Mouse (Mus musculus) forebrain, embryonic 15.5 days (tissue): Measurements from ENCODE around the gene Rin2. TPM values are rescaled to one million over a fixed set of nuclear protein-coding genes. Genes with fewer than 3 reads are reported as not detected.

Source experiments
- ATAC-seq: fragments of 200-750 bp; cut with Nextera tagmentation; replicated peaks from 2 replicates; pipeline ENCODE4 v1.8.0; 2017; ENCODE audit warnings: mild to moderate bottlenecking, moderate TSS enrichment, moderate library complexity
- H3K27ac ChIP-seq: fragments of 300-500 bp; sonication (generic); replicated peaks from 2 replicates; pipeline ENCODE4 v1.5.1; 2015; ENCODE audit warnings: mild to moderate bottlenecking, inconsistent platforms
- H3K27me3 ChIP-seq: fragments of 300-500 bp; sonication (generic); 2 replicates; pipeline ENCODE4 v1.6.1; 2015; ENCODE audit warnings: inconsistent platforms
- H3K36me3 ChIP-seq: fragments of 300-500 bp; sonication (generic); 2 replicates; pipeline ENCODE4 v1.6.1; 2015; ENCODE audit warnings: mild to moderate bottlenecking, inconsistent platforms
- H3K4me1 ChIP-seq: fragments of 300-500 bp; sonication (generic); 2 replicates; pipeline ENCODE4 v1.6.1; 2015; ENCODE audit warnings: inconsistent platforms
- H3K4me2 ChIP-seq: fragments of 300-500 bp; sonication (generic); replicated peaks from 2 replicates; pipeline ENCODE4 v1.6.1; 2015; ENCODE audit warnings: mild to moderate bottlenecking, inconsistent platforms
- H3K4me3 ChIP-seq: fragments of 300-500 bp; sonication (generic); 2 replicates; pipeline ENCODE4 v1.5.1; 2015; ENCODE audit warnings: mild to moderate bottlenecking, inconsistent platforms
- H3K9ac ChIP-seq: fragments of 300-500 bp; sonication (generic); replicated peaks from 2 replicates; pipeline ENCODE4 v1.6.1; 2015; ENCODE audit warnings: mild to moderate bottlenecking, inconsistent platforms
- H3K9me3 ChIP-seq: fragments of 300-500 bp; sonication (generic); 2 replicates; pipeline ENCODE4 v1.6.1; 2016; ENCODE audit warnings: inconsistent platforms
- WGBS: fragments of 180-500 bp; shearing (Covaris S2); methylation state at CpG from one replicate; pipeline ENCODE4 v1.1.7; 2015; ENCODE audit warnings: mixed read lengths; 5-methylcytosine and 5-hydroxymethylcytosine counted together
- polyA plus RNA-seq: library from polyadenylated mRNA; unstranded; fragments of >200 nt; fragmentation: Nextera tagmentation; extraction: Ambion mirVana; gene quantifications from 2 replicates; pipeline ENCODE4 v1.2.1, GENCODE M21; 2015

The Rin2 gene
- polyA plus RNA-seq, 1 experiment from 2014 or later: 12.4 TPM

- H3K9ac ChIP-seq: no peak overlapping the region
- H3K9me3 ChIP-seq: no peaks in the 10 kb centered on the region
- no peak overlapping the region for H3K4me3 ChIP-seq
- no peak for ATAC-seq
- H3K36me3 ChIP-seq: no peaks in the 10 kb centered on the region
- no peaks in the 10 kb centered on the region for H3K4me1 ChIP-seq
- no peaks in the 10 kb centered on the region for H3K27me3 ChIP-seq
- no peak overlapping the region for H3K4me2 ChIP-seq
- 95% methylated on average over 10 of the region's 10 CpGs for WGBS
- H3K27ac ChIP-seq: no peak overlapping the region
Measured at GRCm38 (mm10) chr2:145825221-145825620, 150.2 kb downstream of the Rin2 start.

GRCm38 (mm10) chr2:145827930-145828329 is 152.9 kb downstream of the Rin2 start:
- no peaks in the 10 kb centered on the region for H3K27me3 ChIP-seq
- H3K4me2 ChIP-seq: no peak overlapping the region
- no peaks in the 10 kb centered on the region for H3K9me3 ChIP-seq
- H3K4me3 ChIP-seq: no peak overlapping the region
- peaks cover 9% of the 10 kb centered on the region for H3K4me1 ChIP-seq
- no peak overlapping the region for H3K27ac ChIP-seq
- no peaks in the 10 kb centered on the region for H3K36me3 ChIP-seq
- no peak for ATAC-seq
- H3K9ac ChIP-seq: no peak overlapping the region
- 69% methylated on average over 2 of the region's 2 CpGs for WGBS

DNA sequence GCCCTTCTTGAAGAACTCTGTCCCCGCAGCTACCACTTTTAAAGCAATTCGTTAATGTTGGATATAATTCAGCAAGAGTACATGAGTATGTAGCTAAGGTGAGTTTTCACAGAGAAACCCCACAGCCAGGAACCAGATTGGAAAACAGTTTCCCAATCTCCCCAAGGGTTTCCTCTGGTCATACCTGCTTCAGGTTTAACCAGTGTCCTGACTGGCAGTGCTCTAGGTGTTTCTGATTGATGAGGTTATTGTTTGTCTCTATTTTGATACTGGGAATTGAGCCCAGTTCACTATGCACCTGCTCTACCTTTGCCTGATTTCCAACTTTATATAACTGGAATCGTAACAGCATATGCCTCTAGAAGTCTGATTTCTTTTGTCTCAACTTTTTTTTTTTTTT is 153.6 kb downstream of the Rin2 start:
- H3K4me1 ChIP-seq: peaks cover 9% of the 10 kb centered on the region
- no peaks in the 10 kb centered on the region for H3K9me3 ChIP-seq
- no peaks in the 10 kb centered on the region for H3K36me3 ChIP-seq
- no peak for ATAC-seq
- H3K4me2 ChIP-seq: no peak overlapping the region
- no peak overlapping the region for H3K4me3 ChIP-seq
- 96% methylated on average over 3 of the region's 3 CpGs for WGBS
- H3K9ac ChIP-seq: no peak overlapping the region
- no peaks in the 10 kb centered on the region for H3K27me3 ChIP-seq
- no peak overlapping the region for H3K27ac ChIP-seq

- Histone ChIP-seq H3K9me3 (no peaks in the 10 kb centered on the region), H3K27me3 (no peaks in the 10 kb centered on the region), H3K4me1 (peaks cover 9% of the 10 kb centered on the region), H3K4me3 (no peak overlapping the region), H3K27ac (no peak overlapping the region), H3K9ac (no peak overlapping the region), H3K36me3 (no peaks in the 10 kb centered on the region), H3K4me2 (no peak overlapping the region)
- 90% methylated on average over 4 of the region's 4 CpGs for WGBS
- ATAC-seq: no peak
Measured at GRCm38 (mm10) chr2:145829231-145829630, 154.2 kb downstream of the Rin2 start.

GRCm38 (mm10) chr2:145830417-145830816 is 155.4 kb downstream of the Rin2 start:
- H3K4me3 ChIP-seq: no peak overlapping the region
- H3K4me1 ChIP-seq: peaks cover 9% of the 10 kb centered on the region
- no peak overlapping the region for H3K4me2 ChIP-seq
- H3K27ac ChIP-seq: no peak overlapping the region
- no peak for ATAC-seq
- H3K27me3 ChIP-seq: no peaks in the 10 kb centered on the region
- H3K9ac ChIP-seq: no peak overlapping the region
- H3K36me3 ChIP-seq: no peaks in the 10 kb centered on the region
- WGBS: 85% methylated on average over 3 of the region's 3 CpGs
- no peaks in the 10 kb centered on the region for H3K9me3 ChIP-seq

DNA sequence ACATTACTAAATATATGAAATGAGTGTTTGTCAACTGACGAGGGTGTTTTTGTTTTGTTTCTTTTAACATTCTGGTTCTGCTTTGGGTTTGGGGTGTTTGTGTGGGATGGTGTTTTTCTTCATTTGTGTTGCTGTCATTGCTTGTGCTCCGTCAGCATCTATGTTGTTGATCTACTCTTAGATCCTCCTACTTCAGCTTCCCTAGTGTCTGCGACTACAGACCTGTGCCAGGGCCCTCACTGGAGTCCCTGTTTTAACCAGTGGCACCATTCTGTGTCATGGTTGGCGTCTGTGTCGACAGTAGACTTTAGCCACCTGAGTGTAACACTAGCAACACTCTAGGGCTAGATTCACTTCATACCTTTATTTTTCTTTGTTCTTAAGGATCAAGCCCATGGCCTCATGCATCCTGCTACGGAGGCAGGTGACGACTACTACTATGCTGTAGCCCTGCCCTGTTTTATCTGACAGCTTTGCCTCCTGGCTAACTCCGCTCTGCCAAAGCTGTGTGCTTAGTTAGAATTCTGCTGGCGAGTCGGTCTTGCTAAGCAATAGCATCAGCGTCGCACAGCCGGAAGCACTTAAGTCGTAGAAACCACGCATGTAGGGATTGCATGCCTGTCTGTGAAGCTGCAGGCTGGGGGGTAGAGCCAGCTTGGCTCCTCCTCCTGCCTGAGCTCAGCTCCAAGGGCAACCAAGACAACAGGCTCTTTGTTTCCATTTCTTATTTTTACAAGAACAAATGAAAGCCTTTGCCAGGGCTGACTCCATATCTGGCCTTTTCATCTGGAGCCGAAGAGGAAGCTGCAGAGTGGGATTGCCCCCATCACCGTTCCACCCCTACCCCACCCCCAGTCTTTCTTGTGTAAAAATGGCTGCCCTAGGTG is 157.2 kb downstream of the Rin2 start:
- Histone ChIP-seq H3K4me3 (0 out of 2 replicates have a peak overlapping the region, but pooled peaks have one; percentile 8), H3K9ac (no peak overlapping the region), H3K4me1 (peaks cover 9% of the 10 kb centered on the region), H3K9me3 (no peaks in the 10 kb centered on the region), H3K27ac (peak overlapping the region; percentile 81), H3K36me3 (no peaks in the 10 kb centered on the region), H3K27me3 (no peaks in the 10 kb centered on the region), H3K4me2 (peak overlapping the region; percentile 33)
- 35% methylated on average over 17 of the region's 17 CpGs for WGBS
- ATAC-seq: peak; percentile 94

- no peak overlapping the region for H3K4me3 ChIP-seq
- 72% methylated on average over 5 of the region's 5 CpGs for WGBS
- H3K9ac ChIP-seq: no peak overlapping the region
- H3K27me3 ChIP-seq: no peaks in the 10 kb centered on the region
- no peaks in the 10 kb centered on the region for H3K9me3 ChIP-seq
- peak overlapping the region; percentile 33 for H3K4me2 ChIP-seq
- ATAC-seq: no peak
- H3K36me3 ChIP-seq: no peaks in the 10 kb centered on the region
- peak overlapping the region; percentile 81 for H3K27ac ChIP-seq
- H3K4me1 ChIP-seq: peaks cover 9% of the 10 kb centered on the region
Measured at GRCm38 (mm10) chr2:145832836-145833221, 157.8 kb downstream of the Rin2 start.

GRCm38 (mm10) chr2:145833341-145833740 is 158.3 kb downstream of the Rin2 start:
- Histone ChIP-seq H3K4me3 (no peak overlapping the region), H3K36me3 (no peaks in the 10 kb centered on the region), H3K4me2 (no peak overlapping the region), H3K9ac (no peak overlapping the region), H3K9me3 (no peaks in the 10 kb centered on the region), H3K27ac (peak overlapping the region; percentile 81; the same call in 1 of the 2 replicates), H3K4me1 (peaks cover 9% of the 10 kb centered on the region), H3K27me3 (no peaks in the 10 kb centered on the region)
- WGBS: 97% methylated on average over 3 of the region's 3 CpGs
- ATAC-seq: no peak

DNA sequence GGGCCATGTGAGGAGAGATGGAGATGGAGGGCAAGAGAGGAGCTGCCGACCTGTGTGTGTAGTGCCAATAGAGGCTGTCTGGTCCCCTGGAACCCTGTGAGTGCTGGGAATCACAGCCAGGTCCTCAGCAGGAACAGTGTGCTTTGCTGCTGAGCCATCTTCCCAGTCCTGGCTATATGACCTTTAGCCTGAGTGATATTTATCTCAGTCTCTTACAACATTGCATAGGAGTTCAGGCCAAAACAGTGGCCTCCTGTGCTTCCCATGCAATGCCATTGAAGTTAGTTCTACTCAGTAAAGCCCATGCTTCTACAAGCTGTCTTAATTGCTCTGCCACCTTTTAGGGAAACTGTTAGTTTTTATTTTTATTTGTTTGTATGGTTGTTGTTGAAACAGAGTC is 160.9 kb downstream of the Rin2 start:
- no peaks in the 10 kb centered on the region for H3K36me3 ChIP-seq
- H3K27ac ChIP-seq: no peak overlapping the region
- whole genome bisulfite sequencing: 85% methylated on average over 1 of the region's 1 CpGs
- H3K27me3 ChIP-seq: no peaks in the 10 kb centered on the region
- H3K4me1 ChIP-seq: peaks cover 9% of the 10 kb centered on the region
- H3K4me2 ChIP-seq: no peak overlapping the region
- no peak overlapping the region for H3K4me3 ChIP-seq
- H3K9me3 ChIP-seq: no peaks in the 10 kb centered on the region
- no peak overlapping the region for H3K9ac ChIP-seq
- ATAC-seq: no peak

GRCm38 (mm10) chr2:145838675-145839074 is 163.7 kb downstream of the Rin2 start:
- H3K9ac ChIP-seq: no peak overlapping the region
- H3K27me3 ChIP-seq: no peaks in the 10 kb centered on the region
- no peak overlapping the region for H3K4me3 ChIP-seq
- H3K27ac ChIP-seq: no peak overlapping the region
- WGBS: 90% methylated on average over 3 of the region's 3 CpGs
- H3K9me3 ChIP-seq: no peaks in the 10 kb centered on the region
- no peaks in the 10 kb centered on the region for H3K36me3 ChIP-seq
- H3K4me2 ChIP-seq: no peak overlapping the region
- no peak for ATAC-seq
- H3K4me1 ChIP-seq: no peaks in the 10 kb centered on the region

- 73% methylated on average over 9 of the region's 9 CpGs for WGBS
- Histone ChIP-seq H3K27me3 (no peaks in the 10 kb centered on the region), H3K27ac (no peak overlapping the region), H3K9me3 (no peaks in the 10 kb centered on the region), H3K4me1 (no peaks in the 10 kb centered on the region), H3K4me3 (no peak overlapping the region), H3K4me2 (no peak overlapping the region), H3K9ac (no peak overlapping the region), H3K36me3 (no peaks in the 10 kb centered on the region)
- peak; percentile 63; the same call in 1 of the 2 replicates for ATAC-seq
Measured at GRCm38 (mm10) chr2:145839565-145840315, 164.7 kb downstream of the Rin2 start.

GRCm38 (mm10) chr2:145840320-145840719 is 165.3 kb downstream of the Rin2 start:
- no peak overlapping the region for H3K9ac ChIP-seq
- H3K4me3 ChIP-seq: no peak overlapping the region
- H3K9me3 ChIP-seq: no peaks in the 10 kb centered on the region
- H3K27ac ChIP-seq: no peak overlapping the region
- no peak for ATAC-seq
- H3K36me3 ChIP-seq: no peaks in the 10 kb centered on the region
- no peaks in the 10 kb centered on the region for H3K27me3 ChIP-seq
- no peaks in the 10 kb centered on the region for H3K4me1 ChIP-seq
- no peak overlapping the region for H3K4me2 ChIP-seq
- 74% methylated on average over 3 of the region's 3 CpGs for WGBS
